Mouse (Mus musculus) liver, embryonic 15.5 days (tissue): ENCODE results near the gene Snap29. TPM values are rescaled to one million over a fixed set of nuclear protein-coding genes. Genes with fewer than 3 reads are reported as not detected.

Source experiments
- ATAC-seq: fragments of 200-750 bp; cut with Nextera tagmentation; 2 replicates; pipeline ENCODE4 v1.8.0; 2017; ENCODE audit warnings: moderate number of reproducible peaks, mild to moderate bottlenecking, moderate library complexity; ENCODE audit not compliant: insufficient read depth
- H3K27ac ChIP-seq: fragments of 300-500 bp; sonication (generic); replicated peaks from 2 replicates; pipeline ENCODE4 v1.5.1; 2015; ENCODE audit warnings: mild to moderate bottlenecking, inconsistent platforms
- H3K27me3 ChIP-seq: fragments of 300-500 bp; sonication (generic); 2 replicates; pipeline ENCODE4 v1.6.1; 2015; ENCODE audit warnings: mild to moderate bottlenecking, inconsistent platforms
- H3K36me3 ChIP-seq: fragments of 300-500 bp; sonication (generic); replicated peaks from 2 replicates; pipeline ENCODE4 v1.6.1; 2015; ENCODE audit warnings: moderate library complexity, mild to moderate bottlenecking, inconsistent platforms
- H3K4me1 ChIP-seq: fragments of 300-500 bp; sonication (generic); replicated peaks from 2 replicates; pipeline ENCODE4 v1.6.1; 2015; ENCODE audit warnings: inconsistent platforms
- H3K4me2 ChIP-seq: fragments of 300-500 bp; sonication (generic); 2 replicates; pipeline ENCODE4 v1.6.1; 2015; ENCODE audit warnings: moderate library complexity, mild to moderate bottlenecking, inconsistent platforms
- H3K4me3 ChIP-seq: fragments of 300-500 bp; sonication (generic); replicated peaks from 2 replicates; pipeline ENCODE4 v1.5.1; 2015; ENCODE audit warnings: mild to moderate bottlenecking, inconsistent platforms
- H3K9ac ChIP-seq: fragments of 300-500 bp; sonication (generic); 2 replicates; pipeline ENCODE4 v1.6.1; 2015; ENCODE audit warnings: moderate library complexity, mild to moderate bottlenecking, inconsistent platforms
- H3K9me3 ChIP-seq: fragments of 300-500 bp; sonication (generic); replicated peaks from 2 replicates; pipeline ENCODE4 v1.6.1; 2016; ENCODE audit warnings: inconsistent platforms
- WGBS: fragments of 180-500 bp; shearing (Covaris S2); methylation state at CpG from one replicate; pipeline ENCODE4 v1.1.7; 2015; ENCODE audit warnings: mixed read lengths; ENCODE audit not compliant: insufficient replicate concordance; 5-methylcytosine and 5-hydroxymethylcytosine counted together
- polyA plus RNA-seq: library from polyadenylated mRNA; unstranded; fragments of >200 nt; fragmentation: Nextera tagmentation; extraction: Ambion mirVana; gene quantifications from 2 replicates; pipeline ENCODE4 v1.2.1, GENCODE M21; 2015

Snap29 gene
- polyA plus RNA-seq, 1 experiment from 2014 or later: 9.2 TPM

DNA sequence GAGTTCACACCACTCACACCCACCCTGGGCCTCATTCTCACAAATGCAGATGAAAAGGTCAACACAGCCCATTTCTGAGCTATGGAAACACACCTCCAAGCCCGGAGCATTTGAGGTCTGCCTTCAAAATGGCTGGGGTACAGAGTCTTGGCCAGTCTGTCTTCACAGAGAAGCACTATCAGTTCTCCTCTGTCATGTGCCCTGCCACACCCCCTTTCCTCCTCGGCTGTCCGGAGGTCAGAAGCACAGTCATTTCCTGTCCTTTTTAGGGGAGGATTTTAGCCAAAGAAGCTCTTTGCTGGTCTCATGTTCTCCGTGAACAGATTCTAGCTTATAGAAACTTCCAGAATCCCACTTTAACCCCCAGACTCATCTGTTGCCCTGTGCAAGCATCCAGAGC is 4.4 kb downstream of the Snap29 start:
- WGBS: 24% methylated on average over 4 of the region's 4 CpGs
- no peak for ATAC-seq
- Histone ChIP-seq H3K36me3 (0 out of 2 replicates have a peak, but pooled peaks cover 7% of the 10 kb centered on the region), H3K4me1 (peaks cover 43% of the 10 kb centered on the region), H3K4me2 (no peak overlapping the region), H3K27me3 (no peaks in the 10 kb centered on the region), H3K27ac (no peak overlapping the region), H3K9me3 (no peaks in the 10 kb centered on the region), H3K4me3 (no peak overlapping the region), H3K9ac (no peak overlapping the region)

DNA sequence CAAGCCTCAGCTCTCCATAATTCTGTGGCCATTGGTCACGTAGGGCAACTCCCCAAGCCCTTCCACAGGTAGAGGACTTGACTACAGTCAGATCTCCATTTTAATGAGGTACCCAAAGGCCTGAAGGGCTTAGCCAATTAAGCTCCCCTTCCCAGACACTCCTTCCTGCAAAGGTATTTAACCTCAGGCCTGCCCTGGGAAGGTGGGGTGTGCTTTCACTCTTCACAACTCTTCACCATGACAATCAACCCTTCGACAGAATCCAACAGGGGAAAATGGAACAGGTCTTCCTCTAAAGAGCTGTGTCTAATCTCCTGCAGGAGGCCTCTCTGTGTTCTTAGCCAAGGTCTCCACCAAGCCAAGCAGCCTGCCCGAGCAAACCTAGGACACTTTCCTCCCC is 17.2 kb downstream of the Snap29 start:
- 69% methylated on average over 3 of the region's 3 CpGs for WGBS
- H3K4me3 ChIP-seq: no peak overlapping the region
- ATAC-seq: no peak
- H3K4me2 ChIP-seq: no peak overlapping the region
- H3K27me3 ChIP-seq: no peaks in the 10 kb centered on the region
- no peaks in the 10 kb centered on the region for H3K9me3 ChIP-seq
- H3K9ac ChIP-seq: no peak overlapping the region
- peaks cover 73% of the 10 kb centered on the region for H3K36me3 ChIP-seq
- no peaks in the 10 kb centered on the region for H3K4me1 ChIP-seq
- no peak overlapping the region for H3K27ac ChIP-seq

DNA sequence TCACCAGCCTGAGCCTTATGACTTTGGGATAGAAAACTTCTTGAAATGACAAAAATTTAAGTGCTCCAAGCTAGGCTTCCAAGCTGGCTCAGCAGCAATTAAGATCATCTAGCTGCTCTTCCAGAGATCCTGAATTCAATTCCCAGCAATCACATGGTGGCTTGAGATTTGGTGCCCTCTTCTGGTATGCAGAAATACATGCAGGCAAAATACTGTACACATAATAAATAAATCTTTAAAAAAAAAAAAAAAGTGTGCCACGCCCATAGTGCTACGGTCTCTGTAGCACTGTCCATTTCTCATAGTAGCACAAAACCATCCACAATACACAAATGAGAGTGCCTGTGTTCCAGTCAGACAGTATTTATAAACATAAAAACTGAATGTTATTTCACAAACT is 26.8 kb downstream of the Snap29 start:
- peaks cover 18% of the 10 kb centered on the region for H3K36me3 ChIP-seq
- H3K9me3 ChIP-seq: no peaks in the 10 kb centered on the region
- no peak overlapping the region for H3K9ac ChIP-seq
- no peak for ATAC-seq
- H3K4me3 ChIP-seq: no peak overlapping the region
- H3K27me3 ChIP-seq: no peaks in the 10 kb centered on the region
- no peak overlapping the region for H3K4me2 ChIP-seq
- H3K27ac ChIP-seq: no peak overlapping the region
- no peaks in the 10 kb centered on the region; the same call in 1 of the 2 replicates for H3K4me1 ChIP-seq
- WGBS: 45% methylated on average over 2 of the region's 2 CpGs

DNA sequence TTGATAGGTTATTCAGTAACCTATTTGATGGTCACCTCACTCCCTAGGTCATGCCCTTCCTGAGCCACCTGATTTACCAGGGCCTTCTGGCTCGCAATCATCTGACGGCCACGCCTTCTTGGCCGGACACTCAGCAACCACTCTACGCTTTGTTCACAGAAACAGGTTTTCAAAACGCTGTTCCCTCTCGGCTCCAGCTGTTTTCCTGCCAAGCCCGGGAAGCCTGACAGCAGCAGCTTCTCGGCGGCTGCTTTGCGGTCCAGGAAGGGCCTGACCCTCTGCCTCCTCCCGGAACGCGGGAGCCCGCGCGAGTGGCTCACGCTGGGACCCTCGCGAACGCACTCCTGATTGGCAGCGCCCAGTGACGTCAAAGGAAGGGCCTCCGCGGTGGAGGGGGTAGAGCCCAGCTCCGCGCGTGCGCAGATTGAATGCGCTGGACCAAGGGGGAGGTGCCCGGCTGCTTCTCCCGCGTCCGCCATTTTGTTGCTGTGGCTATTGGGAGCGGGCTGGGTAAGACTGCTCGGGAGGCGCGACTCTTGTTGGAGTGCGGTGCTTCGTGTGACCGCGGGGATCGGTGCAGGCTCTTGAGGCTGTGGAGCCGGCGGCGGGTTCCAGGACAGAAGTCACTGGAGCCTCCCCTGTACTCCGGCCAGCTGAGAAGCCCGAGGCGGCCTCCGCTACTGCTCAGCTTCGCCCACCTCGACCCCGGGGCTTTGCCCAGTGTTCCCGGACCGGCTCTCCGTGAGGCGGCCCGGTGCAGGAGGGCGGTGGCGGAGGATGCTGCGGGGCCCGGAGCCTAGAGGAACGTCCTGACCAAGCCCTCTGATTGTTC is 46.0 kb downstream of the Snap29 start, which contains the start of gene Crkl:
Crkl (plus strand) TSS at position 447 of the 832 bp plus-strand sequence.
- ATAC-seq: peak; percentile 92
- peaks cover 11% of the 10 kb centered on the region for H3K36me3 ChIP-seq
- under 1% methylated on average over 63 of the region's 63 CpGs for WGBS
- H3K4me1 ChIP-seq: peaks cover 33% of the 10 kb centered on the region
- peak within 1 kb of the TSS; percentile 88 for H3K4me2 ChIP-seq
- no peaks in the 10 kb centered on the region for H3K9me3 ChIP-seq
- H3K27me3 ChIP-seq: no peaks in the 10 kb centered on the region
- peak within 1 kb of the TSS; percentile 99 for H3K9ac ChIP-seq
- H3K27ac ChIP-seq: peak within 1 kb of the TSS; percentile 96
- peak within 1 kb of the TSS; percentile 89 for H3K4me3 ChIP-seq

DNA sequence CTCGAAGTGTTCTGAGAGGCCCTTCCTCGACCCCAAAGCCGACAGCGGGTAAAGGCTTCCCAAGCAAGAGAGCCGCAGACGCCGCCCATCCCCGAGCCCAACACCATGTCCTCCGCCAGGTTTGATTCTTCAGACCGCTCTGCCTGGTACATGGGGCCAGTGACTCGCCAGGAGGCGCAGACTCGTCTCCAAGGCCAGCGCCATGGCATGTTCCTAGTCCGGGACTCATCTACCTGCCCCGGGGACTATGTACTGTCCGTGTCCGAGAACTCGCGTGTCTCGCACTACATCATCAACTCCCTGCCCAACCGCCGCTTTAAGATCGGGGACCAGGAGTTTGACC is 46.6 kb downstream of the Snap29 start:
- peak; percentile 54 for ATAC-seq
- Histone ChIP-seq H3K27ac (peak overlapping the region; percentile 96), H3K36me3 (peaks cover 17% of the 10 kb centered on the region), H3K27me3 (no peaks in the 10 kb centered on the region), H3K4me1 (peaks cover 39% of the 10 kb centered on the region), H3K4me2 (peak overlapping the region; percentile 88), H3K9ac (peak overlapping the region; percentile 99), H3K4me3 (peak overlapping the region; percentile 89), H3K9me3 (no peaks in the 10 kb centered on the region)
- WGBS: under 1% methylated on average over 24 of the region's 24 CpGs

DNA sequence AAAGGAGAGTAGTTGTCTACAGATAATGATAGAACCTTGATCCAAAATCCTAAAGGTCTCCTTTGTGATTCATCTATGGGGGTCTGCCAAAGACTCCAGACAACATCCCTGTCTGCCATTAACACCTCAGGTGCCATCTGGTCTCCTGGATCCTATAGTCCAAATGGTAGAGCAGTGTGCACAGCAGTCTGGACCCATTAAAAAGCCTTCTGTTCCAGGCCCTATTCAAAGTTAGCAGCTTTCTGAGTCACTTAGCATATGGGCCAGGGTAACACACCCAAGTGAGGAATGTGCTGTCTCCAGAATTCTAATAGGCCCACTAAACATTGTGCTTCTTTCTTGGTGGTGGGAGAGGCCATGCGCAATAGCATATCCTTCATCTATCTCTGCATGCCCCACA is 51.1 kb downstream of the Snap29 start:
- no peaks in the 10 kb centered on the region for H3K27me3 ChIP-seq
- ATAC-seq: no peak

DNA sequence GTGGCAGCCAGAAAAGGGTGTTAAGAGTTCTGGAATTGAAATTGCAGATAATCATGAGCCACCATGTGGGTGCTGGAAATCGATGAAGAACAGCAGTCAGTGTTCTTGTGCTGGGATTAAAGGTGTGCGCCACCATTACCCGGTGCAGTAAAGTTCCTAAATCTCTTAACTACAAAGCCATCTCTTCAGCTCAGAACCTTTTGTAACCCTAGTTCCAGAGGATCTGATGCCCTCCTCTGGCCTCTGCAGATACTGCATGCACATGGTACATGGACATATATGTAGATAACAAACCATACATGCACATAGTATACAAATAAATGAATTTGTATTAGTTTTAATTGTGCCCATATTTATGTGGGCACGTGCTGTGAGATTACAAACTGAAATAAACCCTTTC is 54.5 kb downstream of the Snap29 start:
- Histone ChIP-seq H3K4me3 (no peak overlapping the region), H3K4me2 (no peak overlapping the region), H3K27ac (no peak overlapping the region), H3K9ac (no peak overlapping the region), H3K27me3 (no peaks in the 10 kb centered on the region), H3K9me3 (no peaks in the 10 kb centered on the region), H3K4me1 (peaks cover 58% of the 10 kb centered on the region), H3K36me3 (peaks cover 54% of the 10 kb centered on the region)
- ATAC-seq: no peak
- 58% methylated on average over 4 of the region's 4 CpGs for WGBS

More for the DNA sequence above, 51.1 kb downstream of the Snap29 start:
- H3K9ac ChIP-seq: no peak overlapping the region
- 100% methylated on average over 1 of the region's 1 CpGs for WGBS
- no peak overlapping the region for H3K4me2 ChIP-seq
- peaks cover 45% of the 10 kb centered on the region for H3K36me3 ChIP-seq
- no peaks in the 10 kb centered on the region for H3K9me3 ChIP-seq
- no peak overlapping the region for H3K27ac ChIP-seq
- no peak overlapping the region for H3K4me3 ChIP-seq
- H3K4me1 ChIP-seq: peaks cover 62% of the 10 kb centered on the region

DNA sequence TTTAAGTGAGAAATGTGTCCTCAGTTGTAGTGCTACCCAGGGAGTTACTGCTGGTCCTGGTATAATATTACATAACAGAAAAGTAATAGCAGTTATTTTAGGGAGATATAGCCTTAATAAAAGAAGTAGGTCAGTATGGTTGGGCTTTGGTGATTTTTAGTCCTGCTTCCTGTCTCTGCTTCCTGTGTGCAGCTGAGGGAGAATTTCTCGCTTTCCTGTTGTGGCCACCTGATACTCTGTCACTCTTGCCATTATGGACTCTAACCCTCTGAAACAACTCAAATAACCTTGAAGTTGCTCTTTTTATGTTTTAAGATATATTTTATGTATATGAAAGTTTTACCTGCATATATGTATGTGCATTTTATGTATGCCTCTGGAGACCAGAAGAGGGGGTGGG is 55.8 kb downstream of the Snap29 start:
- 56% methylated on average over 1 of the region's 1 CpGs for WGBS
- no peak for ATAC-seq
- Histone ChIP-seq H3K9me3 (no peaks in the 10 kb centered on the region), H3K36me3 (peaks cover 44% of the 10 kb centered on the region), H3K4me2 (no peak overlapping the region), H3K27me3 (no peaks in the 10 kb centered on the region), H3K4me3 (no peak overlapping the region), H3K4me1 (peaks cover 53% of the 10 kb centered on the region), H3K27ac (no peak overlapping the region), H3K9ac (no peak overlapping the region)

DNA sequence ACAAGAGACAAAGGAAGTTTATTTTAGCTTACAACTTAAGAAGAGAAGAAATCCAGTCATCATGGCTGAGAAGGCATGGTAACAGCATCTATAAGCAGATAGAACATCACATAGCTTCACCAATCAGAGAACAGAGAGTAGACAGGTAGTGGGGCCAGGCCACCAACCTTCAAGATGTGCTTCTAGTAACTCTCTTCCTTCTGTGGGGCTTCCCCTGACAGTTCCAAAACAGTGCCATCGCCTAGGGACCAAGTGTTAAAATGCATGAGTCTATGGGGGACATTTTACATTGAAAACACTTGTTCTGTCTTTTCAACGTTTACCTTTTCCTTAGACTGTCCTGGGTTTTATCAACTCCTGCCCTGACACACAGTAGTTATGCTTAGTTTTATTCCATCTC is 57.4 kb downstream of the Snap29 start:
- Histone ChIP-seq H3K9me3 (no peaks in the 10 kb centered on the region), H3K27ac (no peak overlapping the region), H3K4me1 (peaks cover 54% of the 10 kb centered on the region), H3K27me3 (no peaks in the 10 kb centered on the region), H3K9ac (no peak overlapping the region), H3K4me2 (no peak overlapping the region), H3K4me3 (no peak overlapping the region), H3K36me3 (peaks cover 28% of the 10 kb centered on the region)
- ATAC-seq: no peak
- WGBS: 74% methylated on average over 2 of the region's 2 CpGs

DNA sequence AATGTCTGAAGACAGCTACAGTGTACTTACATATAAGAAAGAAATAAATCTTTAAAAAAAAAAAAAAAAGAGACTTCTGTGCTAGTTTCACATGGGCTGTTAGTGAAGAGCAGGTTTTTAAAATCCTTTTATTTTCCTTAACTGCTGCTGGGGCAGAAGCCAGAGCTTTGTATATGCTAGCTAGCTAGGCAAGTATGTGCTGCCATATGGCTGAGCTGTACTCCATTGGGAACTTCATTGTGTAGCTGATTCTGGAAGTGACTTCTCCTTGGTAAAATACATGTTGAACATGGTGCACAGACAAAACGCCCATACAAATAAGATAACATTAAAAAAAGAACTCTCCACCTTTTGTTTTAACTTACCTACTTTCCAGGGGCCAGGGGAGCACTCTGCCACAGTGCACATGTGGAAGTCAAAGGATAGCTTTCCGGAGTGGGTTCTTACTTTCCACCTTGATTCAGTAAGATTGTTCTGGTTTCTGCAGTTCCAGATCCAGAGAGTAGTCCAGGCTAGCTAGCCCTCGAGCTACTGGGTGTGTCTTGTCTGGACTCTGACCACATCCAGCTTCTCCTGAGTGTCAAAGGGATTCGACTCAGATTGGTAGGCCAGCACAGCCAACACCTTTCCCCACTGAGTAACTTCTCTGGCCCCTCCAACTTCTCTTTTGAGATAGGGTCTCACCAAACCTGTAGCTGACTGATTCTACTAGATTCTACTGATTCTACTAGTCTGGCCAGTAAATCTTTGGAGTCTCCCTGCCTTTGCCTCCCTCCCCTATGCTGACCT is 61.3 kb downstream of the Snap29 start:
- Histone ChIP-seq H3K4me1 (peaks cover 20% of the 10 kb centered on the region), H3K9me3 (no peaks in the 10 kb centered on the region), H3K27ac (no peak overlapping the region), H3K9ac (no peak overlapping the region), H3K27me3 (no peaks in the 10 kb centered on the region), H3K36me3 (peaks cover 37% of the 10 kb centered on the region), H3K4me2 (no peak overlapping the region), H3K4me3 (no peak overlapping the region)
- ATAC-seq: no peak
- 68% methylated on average over 4 of the region's 4 CpGs for WGBS

DNA sequence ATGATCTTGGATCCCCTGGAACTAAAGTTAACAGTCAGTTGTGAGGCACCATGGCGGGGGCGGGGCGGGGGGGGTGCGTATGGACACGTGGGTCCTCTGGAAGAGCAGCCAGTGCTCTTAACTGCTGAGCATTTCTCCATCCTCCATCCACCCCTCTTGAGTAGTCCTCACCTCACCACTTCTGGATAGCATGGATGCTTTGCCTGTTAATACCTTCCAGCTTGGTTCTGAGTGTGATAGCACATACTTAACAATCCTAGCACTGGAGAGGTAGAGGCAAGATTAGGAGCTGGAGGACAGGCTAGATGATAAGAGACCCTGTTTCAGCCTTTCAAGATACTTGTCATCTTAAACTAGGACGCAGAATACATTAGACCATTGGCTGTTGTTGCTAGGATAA is 66.7 kb downstream of the Snap29 start:
- Histone ChIP-seq H3K4me1 (peaks cover 2% of the 10 kb centered on the region), H3K27ac (no peak overlapping the region), H3K4me2 (no peak overlapping the region), H3K36me3 (peaks cover 56% of the 10 kb centered on the region), H3K27me3 (no peaks in the 10 kb centered on the region), H3K4me3 (no peak overlapping the region), H3K9ac (no peak overlapping the region), H3K9me3 (no peaks in the 10 kb centered on the region)
- 71% methylated on average over 6 of the region's 6 CpGs for WGBS
- ATAC-seq: no peak
